In genomic region chr6:91705651-91706050, GRCm38 (mm10) we compare ENCODE assay signal across 15 mouse cellular contexts. TPM values are rescaled to one million over a fixed set of nuclear protein-coding genes. Genes with fewer than 3 reads are reported as not detected.
DNase-seq lines count a peak whose midpoint lies in the region; ATAC-seq and TF ChIP-seq lines count a peak whose summit lies in the region.
"Had no signal": no experiment of that assay in that cellular context is flagged by ENCODE, and none has a peak within 500 bp of the region (broad histone marks: within the 10 kb centered on the region; RNA-seq: fewer than 3 reads in every experiment).

No protein-coding gene starts in this region.

- H3K4me1 ChIP-seq in brown adipose tissue, adult 24 weeks (ENCODE audit: control insufficient read depth, insufficient read depth, insufficient read length, low read length): peaks cover 2% of the 10 kb centered on the region; the same call in 1 of the 2 replicates
- H3K4me1 ChIP-seq in liver, embryonic 12.5 days: peaks cover 35% of the 10 kb centered on the region
- peaks cover 32% of the 10 kb centered on the region for H3K4me1 ChIP-seq in stomach, embryonic 15.5 days
- H3K4me1 ChIP-seq in hindbrain, embryonic 10.5 days (replicated peaks): peaks cover 52% of the 10 kb centered on the region

- no peak for TF ChIP-seq CTCF in layer of hippocampus, adult 2 months (conservative IDR thresholded peaks at IDR 0.05)

- peaks cover 65% of the 10 kb centered on the region for H3K36me3 ChIP-seq in liver, embryonic 12.5 days
- H3K36me3 ChIP-seq in stomach, embryonic 15.5 days: peaks cover 13% of the 10 kb centered on the region
- H3K36me3 ChIP-seq in hindbrain, embryonic 10.5 days: peaks cover 79% of the 10 kb centered on the region

- H3K4me2 ChIP-seq in liver, embryonic 12.5 days: peak overlapping the region; percentile 13; the same call in 1 of the 2 replicates
- H3K4me2 ChIP-seq in stomach, embryonic 15.5 days: no peak overlapping the region
- H3K4me2 ChIP-seq: heart, embryonic 13.5 days; neural tube, embryonic 13.5 days had no signal

- H3K9me3 ChIP-seq in liver, embryonic 12.5 days (replicated peaks): no peaks in the 10 kb centered on the region
- H3K9me3 ChIP-seq in stomach, embryonic 15.5 days: no peaks in the 10 kb centered on the region
- H3K9me3 ChIP-seq in hindbrain, embryonic 10.5 days: no peaks in the 10 kb centered on the region
- H3K9me3 ChIP-seq: neural tube, embryonic 13.5 days had no signal

- no peaks in the 10 kb centered on the region for H3K27me3 ChIP-seq in liver, embryonic 12.5 days (replicated peaks)
- H3K27me3 ChIP-seq in stomach, embryonic 15.5 days (replicated peaks): no peaks in the 10 kb centered on the region
- H3K27me3 ChIP-seq in hindbrain, embryonic 10.5 days (ENCODE audit: insufficient read depth, poor library complexity, severe bottlenecking): no peaks in the 10 kb centered on the region
- H3K27me3 ChIP-seq: heart, embryonic 13.5 days; neural tube, embryonic 13.5 days; Patski had no signal

- no peak overlapping the region for H3K9ac ChIP-seq in liver, embryonic 12.5 days
- H3K9ac ChIP-seq in stomach, embryonic 15.5 days: no peak overlapping the region
- H3K9ac ChIP-seq: heart, embryonic 13.5 days; neural tube, embryonic 13.5 days had no signal

- 0 out of 2 replicates have a peak overlapping the region, but pooled peaks have one; percentile 39 for H3K27ac ChIP-seq in layer of hippocampus, adult 2 months
- peak overlapping the region; percentile 15; the same call in 1 of the 2 replicates for H3K27ac ChIP-seq in brown adipose tissue, adult 24 weeks (replicated peaks; ENCODE audit: low read depth, low read length)
- peak overlapping the region; percentile 59; the same call in 1 of the 2 replicates for H3K27ac ChIP-seq in liver, embryonic 12.5 days
- peak overlapping the region; percentile 51; the same call in 1 of the 2 replicates for H3K27ac ChIP-seq in stomach, embryonic 15.5 days
- H3K27ac ChIP-seq in hindbrain, embryonic 10.5 days: no peak overlapping the region
- H3K27ac ChIP-seq: heart, embryonic 13.5 days; neural tube, embryonic 13.5 days had no signal

- ATAC-seq in liver, embryonic 12.5 days: no peak
- no peak for ATAC-seq in stomach, embryonic 15.5 days (ENCODE audit: insufficient read depth, low FRiP score, low read depth)
- ATAC-seq: forebrain, embryonic 16.5 days; Patski had no signal

- 56% methylated on average over 4 of the region's 4 CpGs for WGBS in liver, embryonic 12.5 days (ENCODE audit: insufficient replicate concordance)
- WGBS in stomach, embryonic 15.5 days: 47% methylated on average over 4 of the region's 4 CpGs
- WGBS in hindbrain, embryonic 10.5 days: 69% methylated on average over 4 of the region's 4 CpGs

- DNase-seq in layer of hippocampus, adult 2 months (ENCODE audit: low spot score in 2 of 2): no peak
- no peak for DNase-seq in layer of hippocampus, adult 18-20 months (ENCODE audit: low spot score in 2 of 2)
- no peak for DNase-seq in adrenal gland, adult (ENCODE audit: inconsistent age in 2 of 2, low spot score in 1 of 2)
- DNase-seq in cerebellum, adult 8-10 months: no peak
- DNase-seq in hindbrain, embryonic 10.5 days (ENCODE audit: low spot score): no peak
- DNase-seq: gastrocnemius, postnatal 25 days; kidney, adult 8-10 months; lung, adult 2 months had no signal

- H3K4me3 ChIP-seq in layer of hippocampus, adult 2 months: no peak overlapping the region
- no peak overlapping the region for H3K4me3 ChIP-seq in brown adipose tissue, adult 24 weeks (ENCODE audit: insufficient read depth, low read depth, low read length)
- no peak overlapping the region for H3K4me3 ChIP-seq in liver, embryonic 12.5 days
- H3K4me3 ChIP-seq in stomach, embryonic 15.5 days (replicated peaks): no peak overlapping the region
- no peak overlapping the region for H3K4me3 ChIP-seq in hindbrain, embryonic 10.5 days
- H3K4me3 ChIP-seq: heart, embryonic 13.5 days; neural tube, embryonic 13.5 days had no signal

RNA-seq across cellular contexts. Expression of gene Slc6a6, which starts 21.8 kb away (rescaled TPM):
- total RNA-seq in layer of hippocampus, adult 2 months (2021): 100 to 1,000 TPM; 136 to 138 TPM
- 100 to 1,000 TPM; 115 to 116 TPM for total RNA-seq in layer of hippocampus, adult 18-20 months (2021)
- 33.0 and 38.9 TPM in 2 replicates for polyA plus RNA-seq in brown adipose tissue, adult 24 weeks (2012; ENCODE audit: insufficient read depth, insufficient read length, missing spikeins)
- 22.1 and 24.9 TPM in 2 replicates for polyA plus RNA-seq in liver, embryonic 12.5 days (2016; fragmentation: Nextera tagmentation; extraction: Ambion mirVana)
- polyA plus RNA-seq in stomach, embryonic 15.5 days (2015; fragmentation: Nextera tagmentation; extraction: Ambion mirVana): 54.6 and 63.0 TPM in 2 replicates
- polyA plus RNA-seq in hindbrain, embryonic 10.5 days (2016; fragmentation: Nextera tagmentation; extraction: Ambion mirVana): 58.9 and 60.0 TPM in 2 replicates
